Mouse (Mus musculus): ENCODE measurements around the gene Rgr.
"Not testable (repeated sequence)": the region's sequence is repeated elsewhere in the genome, so short reads cannot be mapped to it uniquely, and the experiment has no call there.

Gene Rgr

DNA sequence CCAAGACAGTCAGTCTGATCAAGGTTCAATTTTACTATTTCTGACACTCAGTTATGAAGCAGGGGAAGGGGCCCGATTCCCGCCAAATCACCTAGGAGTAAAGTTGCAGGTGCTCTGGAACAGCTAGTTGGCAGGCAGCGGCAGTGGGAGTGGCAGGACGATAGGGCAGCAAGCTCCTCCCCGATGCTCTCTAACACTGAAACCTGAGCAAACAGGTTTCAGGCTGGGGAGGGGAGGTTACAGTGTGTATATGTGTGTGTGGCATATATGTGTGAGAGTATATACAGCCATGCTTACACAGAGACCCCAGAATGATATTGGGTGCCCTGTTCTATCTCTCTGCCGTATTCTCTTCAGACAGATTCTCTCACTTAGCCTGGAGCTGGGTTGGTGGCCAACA lies 48.0 kb downstream of the Rgr start:
- DNase-seq (ENCODE audit: low spot score), result not testable (repeated sequence)

GRCm38 (mm10) chr14:36989784-36990183 lies 59.0 kb downstream of the Rgr start:
- DNase-seq (ENCODE audit: low spot score), result no peak

- DNase-seq (ENCODE audit: low spot score), result no peak
Observed at GRCm38 (mm10) chr14:36985693-36986092, 63.1 kb downstream of the Rgr start.
